Mouse (Mus musculus): ENCODE measurements at regions not wholly inside any gene's neighbourhood (a gene's known extent, or its start where the extent isn't known, plus 50 kb on each side); places are given as distances from the start of the nearest gene placed in this dataset.

DNA sequence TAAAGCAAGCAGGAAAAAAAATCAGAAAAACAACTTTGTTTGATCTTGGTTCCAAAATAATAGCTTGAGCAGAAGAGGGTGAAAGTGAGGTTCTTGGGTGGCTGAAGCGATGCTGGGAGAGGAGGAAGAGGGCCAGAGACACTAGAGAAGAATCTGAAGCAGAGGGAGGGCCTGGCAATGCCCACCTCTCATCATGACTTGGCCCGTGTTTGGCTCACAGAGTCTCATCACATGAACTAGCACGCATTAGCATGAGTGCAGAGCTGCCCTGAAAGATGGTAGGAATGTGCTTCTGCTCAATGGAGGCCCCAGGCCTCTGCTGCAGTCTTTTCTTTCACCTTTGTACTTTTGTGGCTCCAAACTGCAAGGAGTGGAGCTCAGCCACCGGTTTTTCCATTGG lies 588.6 kb downstream of the Rnf144a start:
- Histone ChIP-seq H3K4me2 (ENCODE audit: low read length) (no peak overlapping the region), H3K4me3 (ENCODE audit: low read length) (no peak overlapping the region), H3K4me1 (ENCODE audit: control insufficient read depth, insufficient read depth, low read depth, low read length) (no peaks in the 10 kb centered on the region), H3K9me3 (ENCODE audit: control insufficient read depth, low read length) (no peaks in the 10 kb centered on the region), H3K27ac (ENCODE audit: low read depth, low read length) (no peak overlapping the region), H3K27me3 (replicated peaks; ENCODE audit: control insufficient read depth, insufficient read depth, low read length) (no peaks in the 10 kb centered on the region), H3K36me3 (ENCODE audit: control insufficient read depth, insufficient read depth, low read length) (no peaks in the 10 kb centered on the region), H3K9ac (ENCODE audit: low read depth, low read length) (no peak overlapping the region)
- no peak for ATAC-seq
- WGBS = 48% methylated on average over 4 of the region's 4 CpGs

DNA sequence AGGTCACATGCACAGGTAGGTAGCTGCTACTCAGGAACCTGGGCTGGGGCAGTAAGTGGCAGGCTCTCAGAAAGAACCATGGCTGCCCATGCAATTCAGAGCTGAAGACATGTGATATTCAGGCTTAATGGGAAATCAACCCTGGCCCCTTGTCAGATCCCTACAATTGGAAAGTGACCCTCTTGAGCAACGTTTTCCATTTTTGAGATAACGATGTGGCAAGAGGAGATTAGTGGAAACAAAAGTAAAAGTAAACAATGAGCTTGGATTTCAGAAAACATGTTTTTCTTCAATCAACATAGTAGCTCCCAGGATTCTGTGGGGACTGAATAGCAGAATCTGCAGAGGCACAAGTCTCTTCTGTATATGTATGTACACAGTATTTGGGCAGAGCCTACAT lies 598.8 kb downstream of the Rnf144a start:
- Histone ChIP-seq H3K27me3 (replicated peaks; ENCODE audit: control insufficient read depth, insufficient read depth, low read length) (no peaks in the 10 kb centered on the region), H3K9me3 (ENCODE audit: control insufficient read depth, low read length) (no peaks in the 10 kb centered on the region), H3K27ac (ENCODE audit: low read depth, low read length) (no peak overlapping the region), H3K4me1 (ENCODE audit: control insufficient read depth, insufficient read depth, low read depth, low read length) (no peaks in the 10 kb centered on the region), H3K4me2 (ENCODE audit: low read length) (no peak overlapping the region), H3K4me3 (ENCODE audit: low read length) (no peak overlapping the region), H3K9ac (ENCODE audit: low read depth, low read length) (no peak overlapping the region), H3K36me3 (ENCODE audit: control insufficient read depth, insufficient read depth, low read length) (no peaks in the 10 kb centered on the region)
- 76% methylated on average over 2 of the region's 2 CpGs for WGBS
- ATAC-seq = no peak

DNA sequence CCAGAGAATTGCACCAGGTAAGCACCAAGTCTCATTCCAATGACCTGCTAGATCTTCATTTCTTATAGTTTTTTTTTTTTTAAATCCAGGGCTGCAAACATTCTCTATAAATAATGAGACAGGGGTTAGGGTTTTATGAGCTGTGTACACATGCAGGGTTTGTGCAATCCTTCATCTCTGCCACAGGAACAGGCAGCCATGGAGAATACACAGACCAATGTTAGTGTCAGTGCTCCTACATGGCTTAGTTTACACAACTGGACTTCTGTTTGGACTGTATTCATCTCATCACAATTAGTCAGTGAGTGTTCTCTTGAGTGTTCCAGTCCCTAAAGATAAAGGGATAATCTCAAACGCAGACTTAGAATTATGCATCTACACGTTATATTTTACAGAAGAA lies 620.0 kb downstream of the Rnf144a start:
- Histone ChIP-seq H3K27ac (ENCODE audit: low read depth, low read length) (no peak overlapping the region), H3K4me1 (ENCODE audit: control insufficient read depth, insufficient read depth, low read depth, low read length) (no peaks in the 10 kb centered on the region), H3K4me2 (ENCODE audit: low read length) (no peak overlapping the region), H3K9me3 (ENCODE audit: control insufficient read depth, low read length) (no peaks in the 10 kb centered on the region), H3K9ac (ENCODE audit: low read depth, low read length) (no peak overlapping the region), H3K27me3 (replicated peaks; ENCODE audit: control insufficient read depth, insufficient read depth, low read length) (no peaks in the 10 kb centered on the region), H3K36me3 (ENCODE audit: control insufficient read depth, insufficient read depth, low read length) (no peaks in the 10 kb centered on the region), H3K4me3 (ENCODE audit: low read length) (no peak overlapping the region)
- no peak for ATAC-seq
- 93% methylated on average over 2 of the region's 2 CpGs for WGBS

DNA sequence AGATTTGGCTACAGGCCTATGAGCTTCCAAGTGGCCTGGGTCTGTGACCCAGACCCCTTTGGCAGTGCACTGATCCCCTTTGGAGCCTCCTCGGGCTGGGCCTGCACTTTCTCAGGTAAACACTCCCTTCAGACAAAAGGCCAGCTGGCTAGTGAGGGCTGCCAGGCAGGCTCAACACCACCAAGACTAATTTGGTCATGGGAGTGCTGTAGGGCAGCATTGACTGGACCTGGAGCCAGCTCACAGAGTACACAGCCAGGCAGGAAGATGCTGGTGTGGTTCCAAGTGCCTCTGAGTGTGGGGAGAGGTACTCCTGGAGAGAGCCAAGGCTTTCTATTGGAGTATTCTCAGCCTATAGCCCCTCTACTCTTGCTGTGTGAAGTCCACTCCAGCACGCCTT lies 620.5 kb downstream of the Rnf144a start:
- Histone ChIP-seq H3K9ac (ENCODE audit: low read depth, low read length) (no peak overlapping the region), H3K4me1 (ENCODE audit: control insufficient read depth, insufficient read depth, low read depth, low read length) (no peaks in the 10 kb centered on the region), H3K27ac (ENCODE audit: low read depth, low read length) (no peak overlapping the region), H3K27me3 (replicated peaks; ENCODE audit: control insufficient read depth, insufficient read depth, low read length) (no peaks in the 10 kb centered on the region), H3K36me3 (ENCODE audit: control insufficient read depth, insufficient read depth, low read length) (no peaks in the 10 kb centered on the region), H3K9me3 (ENCODE audit: control insufficient read depth, low read length) (no peaks in the 10 kb centered on the region), H3K4me3 (ENCODE audit: low read length) (no peak overlapping the region), H3K4me2 (ENCODE audit: low read length) (no peak overlapping the region)
- 61% methylated on average over 2 of the region's 2 CpGs for WGBS
- peak; percentile 74; the same call in 1 of the 2 replicates for ATAC-seq

DNA sequence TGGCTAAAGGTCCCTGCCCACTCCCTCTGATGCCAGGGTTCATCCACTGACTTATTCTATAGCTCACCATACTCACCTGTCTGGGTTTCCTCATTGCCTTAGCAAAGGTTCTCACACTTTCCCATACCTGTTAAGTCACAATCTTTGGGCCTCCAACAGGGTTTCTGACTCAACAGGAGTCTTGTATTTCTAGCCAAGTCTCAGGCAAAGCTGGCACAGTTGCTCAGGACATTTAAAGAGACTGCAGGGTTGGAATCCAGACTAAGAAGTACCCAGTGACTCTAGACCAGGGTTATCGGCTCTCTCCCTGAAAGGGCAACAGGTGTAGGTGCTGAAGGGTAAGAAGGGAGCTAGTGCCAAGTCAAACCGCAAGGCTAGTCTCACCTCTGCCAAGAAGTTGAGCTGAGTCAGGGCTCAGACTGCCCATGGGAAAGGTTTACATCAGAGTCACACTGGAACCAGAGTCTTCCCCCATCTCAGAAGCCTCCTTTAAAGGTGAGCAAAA lies 622.4 kb downstream of the Rnf144a start:
- Histone ChIP-seq H3K4me2 (ENCODE audit: low read length) (no peak overlapping the region), H3K4me1 (ENCODE audit: control insufficient read depth, insufficient read depth, low read depth, low read length) (no peaks in the 10 kb centered on the region), H3K27me3 (replicated peaks; ENCODE audit: control insufficient read depth, insufficient read depth, low read length) (no peaks in the 10 kb centered on the region), H3K36me3 (ENCODE audit: control insufficient read depth, insufficient read depth, low read length) (no peaks in the 10 kb centered on the region), H3K9me3 (ENCODE audit: control insufficient read depth, low read length) (no peaks in the 10 kb centered on the region), H3K27ac (ENCODE audit: low read depth, low read length) (no peak overlapping the region), H3K4me3 (ENCODE audit: low read length) (no peak overlapping the region), H3K9ac (ENCODE audit: low read depth, low read length) (no peak overlapping the region)
- no peak for ATAC-seq
- WGBS = 97% methylated on average over 2 of the region's 2 CpGs

DNA sequence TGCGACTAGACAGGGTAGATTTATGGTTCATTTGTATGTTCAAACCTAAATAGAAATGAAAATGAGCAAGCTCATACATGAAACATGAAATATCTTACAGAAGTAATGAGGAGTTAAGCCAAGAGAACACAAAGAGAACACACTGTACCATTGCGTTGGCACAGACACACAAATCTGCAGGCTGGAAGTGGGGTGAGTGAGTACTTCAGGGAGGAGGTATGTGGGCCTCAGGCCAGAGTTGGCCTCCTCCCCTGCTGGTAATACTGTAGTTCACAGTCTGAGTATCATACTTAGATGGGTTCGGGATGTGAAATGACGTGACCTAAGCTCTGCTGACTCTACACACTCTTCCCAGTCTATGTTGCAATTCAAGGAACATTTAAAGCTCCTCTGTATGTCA lies 624.1 kb downstream of the Rnf144a start:
- Histone ChIP-seq H3K36me3 (ENCODE audit: control insufficient read depth, insufficient read depth, low read length) (no peaks in the 10 kb centered on the region), H3K27ac (ENCODE audit: low read depth, low read length) (no peak overlapping the region), H3K27me3 (replicated peaks; ENCODE audit: control insufficient read depth, insufficient read depth, low read length) (no peaks in the 10 kb centered on the region), H3K4me3 (ENCODE audit: low read length) (no peak overlapping the region), H3K9ac (ENCODE audit: low read depth, low read length) (no peak overlapping the region), H3K4me1 (ENCODE audit: control insufficient read depth, insufficient read depth, low read depth, low read length) (no peaks in the 10 kb centered on the region), H3K4me2 (ENCODE audit: low read length) (no peak overlapping the region), H3K9me3 (ENCODE audit: control insufficient read depth, low read length) (no peaks in the 10 kb centered on the region)
- WGBS = 81% methylated on average over 4 of the region's 4 CpGs
- ATAC-seq = no peak

DNA sequence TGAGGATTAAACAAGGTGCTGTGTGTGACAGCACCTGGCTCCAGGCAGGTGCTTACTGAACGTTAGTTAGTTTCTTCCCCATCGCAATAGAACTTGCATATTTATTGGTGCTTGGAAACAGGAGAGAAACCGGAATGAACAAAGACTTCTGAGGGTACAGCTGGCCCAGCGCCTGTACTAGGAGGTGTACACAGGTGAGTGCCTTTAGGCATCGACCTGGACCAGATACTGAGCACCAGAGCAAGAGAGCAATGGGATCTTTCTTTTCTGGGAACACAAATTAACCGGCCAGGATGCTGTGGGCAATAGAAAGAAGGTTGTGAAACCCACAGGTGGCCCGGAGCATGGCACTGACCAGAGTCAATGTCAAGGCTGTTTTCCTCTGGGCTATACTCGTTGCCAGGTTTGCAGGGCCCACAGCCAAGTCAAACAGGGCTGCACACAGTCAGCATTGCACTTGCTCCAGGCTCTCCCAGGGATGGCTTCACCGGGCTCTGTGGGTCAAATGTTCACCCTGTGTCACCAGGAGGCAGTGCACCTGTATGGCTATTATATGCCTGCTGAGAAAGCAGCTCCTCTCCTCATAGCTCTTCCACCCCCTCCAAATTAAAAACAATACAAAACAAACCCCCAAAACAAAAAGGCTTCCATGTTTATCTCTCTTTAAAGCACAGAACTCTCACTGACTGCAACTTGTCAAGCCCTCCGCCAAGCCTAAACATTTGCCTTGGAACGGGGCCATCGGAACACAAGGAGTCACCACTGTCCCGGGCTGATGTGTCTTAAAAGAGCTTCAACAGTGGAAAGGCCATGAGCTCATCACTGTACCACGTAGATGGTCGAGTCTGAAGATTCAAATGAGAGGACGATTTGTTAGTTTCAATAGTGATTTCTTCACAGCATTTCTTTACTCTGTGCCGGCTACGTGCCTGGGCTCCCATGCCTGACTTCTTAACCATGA lies 629.1 kb downstream of the Rnf144a start:
- ATAC-seq = no peak
- Histone ChIP-seq H3K27ac (ENCODE audit: low read depth, low read length) (no peak overlapping the region), H3K4me1 (ENCODE audit: control insufficient read depth, insufficient read depth, low read depth, low read length) (no peaks in the 10 kb centered on the region), H3K4me3 (ENCODE audit: low read length) (no peak overlapping the region), H3K9ac (ENCODE audit: low read depth, low read length) (no peak overlapping the region), H3K27me3 (replicated peaks; ENCODE audit: control insufficient read depth, insufficient read depth, low read length) (no peaks in the 10 kb centered on the region), H3K36me3 (ENCODE audit: control insufficient read depth, insufficient read depth, low read length) (no peaks in the 10 kb centered on the region), H3K9me3 (ENCODE audit: control insufficient read depth, low read length) (no peaks in the 10 kb centered on the region), H3K4me2 (ENCODE audit: low read length) (no peak overlapping the region)
- 66% methylated on average over 18 of the region's 18 CpGs for WGBS

DNA sequence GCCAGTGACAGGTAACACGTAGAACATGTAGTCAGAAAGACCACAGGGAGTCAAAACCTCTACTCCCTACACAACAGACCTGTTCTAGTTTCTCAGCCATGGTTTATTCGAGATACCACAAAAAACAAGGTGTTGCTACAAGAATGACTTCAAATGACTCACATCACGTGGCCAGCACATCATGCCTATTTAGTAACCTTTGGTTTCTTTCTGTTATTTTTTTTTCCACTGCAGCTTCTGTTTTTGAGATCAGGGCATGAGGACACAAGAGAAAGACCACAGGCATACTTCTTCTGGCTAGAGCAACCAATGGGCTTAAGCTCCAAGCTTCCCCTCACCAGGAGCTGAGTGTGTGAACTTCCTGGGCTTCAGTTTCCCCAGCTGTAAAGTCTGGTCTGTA lies 630.7 kb downstream of the Rnf144a start:
- no peak for ATAC-seq
- Histone ChIP-seq H3K4me1 (ENCODE audit: control insufficient read depth, insufficient read depth, low read depth, low read length) (no peaks in the 10 kb centered on the region), H3K27ac (ENCODE audit: low read depth, low read length) (no peak overlapping the region), H3K4me2 (ENCODE audit: low read length) (no peak overlapping the region), H3K36me3 (ENCODE audit: control insufficient read depth, insufficient read depth, low read length) (no peaks in the 10 kb centered on the region), H3K4me3 (ENCODE audit: low read length) (no peak overlapping the region), H3K9ac (ENCODE audit: low read depth, low read length) (no peak overlapping the region), H3K9me3 (ENCODE audit: control insufficient read depth, low read length) (no peaks in the 10 kb centered on the region), H3K27me3 (replicated peaks; ENCODE audit: control insufficient read depth, insufficient read depth, low read length) (no peaks in the 10 kb centered on the region)
- WGBS = 90% methylated on average over 3 of the region's 3 CpGs

DNA sequence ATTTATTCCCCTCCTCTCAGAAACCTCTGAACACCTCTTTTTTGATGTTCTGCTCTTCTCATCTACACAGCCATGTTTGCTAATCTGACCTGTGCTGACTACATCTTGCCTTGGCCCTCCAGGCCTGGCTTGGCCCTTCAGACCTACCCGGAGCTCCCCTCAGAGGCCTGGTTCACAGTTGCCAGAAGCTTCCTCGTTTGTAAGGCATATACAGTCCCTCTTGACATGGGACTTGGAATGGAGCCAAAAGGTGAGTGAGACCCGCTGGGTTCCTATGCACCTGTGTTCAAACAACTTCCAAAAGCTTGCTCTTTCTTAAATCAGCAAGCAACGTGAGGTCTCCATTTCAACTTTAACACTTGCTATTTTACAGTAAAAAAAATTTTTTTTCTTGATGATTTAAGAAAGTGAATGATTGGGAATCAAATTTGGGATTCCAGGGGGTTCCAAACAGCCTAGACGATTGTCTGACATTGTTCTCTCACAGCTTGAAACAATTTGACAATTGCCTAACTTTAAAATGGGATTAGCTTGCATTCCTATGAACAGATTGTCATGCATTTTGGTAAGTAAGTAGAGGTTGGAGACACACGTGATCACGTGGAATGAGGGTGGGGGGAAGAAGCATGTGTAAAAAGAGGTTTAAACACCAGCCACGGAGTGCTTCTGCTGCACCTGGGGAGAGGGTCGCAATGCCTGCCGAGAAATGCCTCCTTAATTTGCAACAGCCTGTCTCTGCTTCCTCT lies 631.9 kb downstream of the Rnf144a start:
- Histone ChIP-seq H3K4me2 (ENCODE audit: low read length) (no peak overlapping the region), H3K9ac (ENCODE audit: low read depth, low read length) (no peak overlapping the region), H3K27ac (ENCODE audit: low read depth, low read length) (no peak overlapping the region), H3K27me3 (replicated peaks; ENCODE audit: control insufficient read depth, insufficient read depth, low read length) (no peaks in the 10 kb centered on the region), H3K36me3 (ENCODE audit: control insufficient read depth, insufficient read depth, low read length) (no peaks in the 10 kb centered on the region), H3K4me1 (ENCODE audit: control insufficient read depth, insufficient read depth, low read depth, low read length) (no peaks in the 10 kb centered on the region), H3K4me3 (ENCODE audit: low read length) (no peak overlapping the region), H3K9me3 (ENCODE audit: control insufficient read depth, low read length) (no peaks in the 10 kb centered on the region)
- WGBS = 47% methylated on average over 10 of the region's 10 CpGs
- ATAC-seq = no peak
